Mouse (Mus musculus) bone marrow, adult 2 months (tissue): Measurements from ENCODE around the gene Zscan21.

Source experiments
- CTCF ChIP-seq: fragments of 200-500 bp; IDR thresholded peaks from 2 replicates; pipeline ENCODE4 v1.5.1; 2011; ENCODE audit warnings: low read length, control low read depth; ENCODE audit not compliant: control insufficient read depth, insufficient read depth
- POLR2A ChIP-seq: fragments of 200-500 bp; IDR thresholded peaks from 2 replicates; pipeline ENCODE4 v1.6.1; 2011; ENCODE audit warnings: low read depth, mild to moderate bottlenecking, control low read depth, low read length, borderline replicate concordance; ENCODE audit not compliant: control insufficient read depth

DNA sequence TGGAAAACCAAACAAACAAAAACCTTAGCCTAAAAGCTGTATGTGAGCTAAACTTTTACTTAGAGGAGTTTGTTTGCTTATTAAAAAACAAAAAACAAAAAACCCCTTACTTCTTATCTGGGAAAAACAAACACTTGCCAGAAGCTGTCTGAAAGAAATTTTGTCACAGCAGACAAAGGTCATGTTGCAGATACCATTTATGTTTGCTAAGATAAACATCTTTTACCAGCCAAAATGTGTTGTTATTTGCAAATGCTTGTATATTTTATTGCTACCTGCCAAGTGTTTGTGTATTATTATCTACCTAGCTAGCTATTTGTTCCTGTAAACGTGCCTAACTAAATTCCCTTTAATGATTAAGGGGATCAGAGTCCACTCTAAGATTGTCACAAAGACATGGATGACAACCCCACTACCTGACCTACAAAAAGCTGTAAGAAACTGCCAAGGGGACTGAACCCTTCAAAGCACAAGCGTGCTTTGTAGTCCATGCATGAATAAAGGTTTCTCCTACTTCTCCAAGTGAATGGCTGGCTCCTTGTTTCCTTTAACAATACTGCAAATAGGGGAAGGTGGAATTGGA lies 33.3 kb upstream of the Zscan21 start:
- TF ChIP-seq CTCF (no peak), POLR2A (no peak)
